Mouse (Mus musculus): Measurements from ENCODE around the gene Idh3b.
A peak's percentile ranks its signal among the peaks of the same experiment; 100 is the strongest.

Gene Idh3b

DNA sequence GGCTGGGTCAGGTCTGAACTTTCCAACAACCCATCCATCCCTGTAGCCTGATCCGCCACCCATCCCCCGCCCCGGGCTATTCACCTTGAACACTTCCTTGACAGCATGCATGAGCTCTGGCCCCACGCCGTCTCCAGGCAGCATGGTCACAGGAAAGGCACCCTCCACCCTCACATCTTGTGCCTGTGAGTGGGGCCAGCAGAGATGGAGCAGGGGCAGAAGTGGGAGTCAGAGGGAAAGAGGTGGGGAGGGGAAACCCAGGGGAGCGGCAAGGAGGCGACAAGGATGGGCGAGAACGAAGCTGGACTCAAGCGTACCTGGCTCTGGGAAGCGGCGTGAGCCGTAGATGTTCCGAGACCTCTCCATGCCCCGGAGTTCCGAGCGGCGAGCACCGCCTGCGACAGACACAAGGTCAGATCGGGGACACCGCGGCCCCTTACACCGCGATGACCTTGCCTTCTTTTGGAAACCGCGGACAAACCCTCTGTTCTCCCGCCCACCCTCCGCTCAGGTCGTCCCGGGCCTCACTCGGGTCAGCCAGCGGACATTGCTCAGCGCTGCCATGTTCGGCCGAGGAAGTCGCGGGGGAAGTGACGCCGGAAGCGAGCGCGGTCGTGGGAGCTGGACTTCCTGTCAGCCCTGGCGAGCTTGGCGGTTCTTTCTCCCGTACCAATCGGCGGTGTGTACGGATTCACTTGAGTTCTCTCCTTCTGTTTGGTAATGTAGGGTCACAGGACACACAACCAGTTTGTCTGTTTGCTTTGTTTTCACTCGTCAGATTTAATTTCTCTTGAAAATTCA lies at the start of gene Idh3b:
Gene Idh3b (minus strand): TSS at position 694 of the 801 bp plus-strand sequence.
- peak; percentile 79 for DNase-seq (ENCODE audit: low read depth, low spot score)

DNA sequence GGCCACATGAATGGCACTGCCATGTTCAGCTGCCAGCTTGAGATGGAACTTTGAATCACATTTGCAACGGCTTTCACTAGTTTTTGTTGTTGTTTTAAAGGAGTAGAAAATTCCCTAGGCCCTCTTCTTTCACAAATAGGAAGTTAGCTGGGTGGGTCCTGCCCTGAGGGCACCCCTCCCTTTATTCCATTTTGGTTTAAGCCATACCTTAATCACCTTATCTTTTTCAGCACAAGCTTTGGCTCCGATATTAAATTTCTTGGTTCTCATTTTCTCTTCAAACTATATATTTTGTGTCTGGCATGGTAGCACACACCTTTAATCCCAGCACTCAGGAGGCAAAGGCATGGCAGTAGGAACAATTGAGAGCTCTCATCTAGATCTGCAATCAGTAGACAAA lies 45.2 kb upstream of the Idh3b start:
- no peak for DNase-seq (ENCODE audit: low read depth, low spot score)

DNA sequence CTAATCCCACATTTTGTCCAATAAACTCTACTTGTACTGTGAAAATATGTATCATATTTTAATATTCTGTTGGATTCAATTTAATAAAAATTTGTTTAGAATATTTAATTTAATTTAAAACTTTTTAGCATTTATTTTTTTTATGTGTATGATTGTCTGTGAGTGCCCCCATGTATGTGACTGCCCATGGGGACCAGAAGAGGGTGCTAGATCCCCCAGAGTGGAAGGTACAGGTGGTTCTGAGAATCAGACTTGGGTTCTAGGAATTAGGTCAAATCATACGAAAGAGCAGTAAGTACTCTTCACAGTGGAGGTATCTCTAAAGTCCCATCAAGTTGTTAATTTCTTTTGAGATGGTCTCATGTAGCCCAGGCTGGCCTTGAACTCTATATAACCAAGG lies 42.7 kb upstream of the Idh3b start:
- DNase-seq (ENCODE audit: low read depth, low spot score), result no peak

DNA sequence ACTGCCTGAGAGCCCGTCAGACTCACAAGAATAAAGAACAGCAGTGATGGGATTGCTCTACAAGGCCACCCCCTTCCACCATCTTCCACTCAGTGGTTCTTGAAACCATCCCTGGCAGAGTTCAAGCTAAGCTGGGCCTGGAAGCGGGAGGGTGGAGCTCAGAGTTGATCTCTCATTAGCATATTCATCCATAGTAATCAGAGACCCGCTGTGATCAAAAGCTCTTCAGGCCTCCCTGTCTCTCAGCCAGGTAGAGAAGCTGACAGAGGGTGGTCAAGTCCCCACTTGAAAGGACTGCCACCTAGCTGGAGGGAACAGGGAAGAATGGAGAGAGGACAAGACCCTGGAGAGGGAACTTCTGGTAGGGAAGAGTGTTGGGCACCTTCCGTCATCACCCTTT lies 18.7 kb upstream of the Idh3b start:
- no peak for DNase-seq (ENCODE audit: low read depth, low spot score)

DNA sequence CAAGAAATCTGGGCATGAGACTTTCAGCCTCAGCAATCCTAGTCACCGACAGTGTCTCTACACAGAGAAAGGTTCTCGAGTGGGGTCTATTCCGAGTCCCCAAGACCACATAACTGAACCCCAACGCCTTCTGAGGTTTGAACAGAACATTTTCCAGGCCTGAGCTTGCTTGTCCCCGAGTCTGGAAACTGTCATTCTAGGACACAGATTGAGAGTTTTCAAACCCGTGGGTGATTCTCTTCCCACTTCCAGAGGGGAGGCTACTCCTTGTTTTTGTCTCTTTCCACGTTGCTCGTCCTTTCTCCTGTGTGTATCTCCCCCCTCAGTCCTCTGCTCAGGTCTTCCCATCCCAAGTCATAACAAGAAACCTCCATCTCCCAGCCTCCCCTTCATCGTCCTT lies 13.2 kb upstream of the Idh3b start:
- DNase-seq (ENCODE audit: low read depth, low spot score), result no peak

DNA sequence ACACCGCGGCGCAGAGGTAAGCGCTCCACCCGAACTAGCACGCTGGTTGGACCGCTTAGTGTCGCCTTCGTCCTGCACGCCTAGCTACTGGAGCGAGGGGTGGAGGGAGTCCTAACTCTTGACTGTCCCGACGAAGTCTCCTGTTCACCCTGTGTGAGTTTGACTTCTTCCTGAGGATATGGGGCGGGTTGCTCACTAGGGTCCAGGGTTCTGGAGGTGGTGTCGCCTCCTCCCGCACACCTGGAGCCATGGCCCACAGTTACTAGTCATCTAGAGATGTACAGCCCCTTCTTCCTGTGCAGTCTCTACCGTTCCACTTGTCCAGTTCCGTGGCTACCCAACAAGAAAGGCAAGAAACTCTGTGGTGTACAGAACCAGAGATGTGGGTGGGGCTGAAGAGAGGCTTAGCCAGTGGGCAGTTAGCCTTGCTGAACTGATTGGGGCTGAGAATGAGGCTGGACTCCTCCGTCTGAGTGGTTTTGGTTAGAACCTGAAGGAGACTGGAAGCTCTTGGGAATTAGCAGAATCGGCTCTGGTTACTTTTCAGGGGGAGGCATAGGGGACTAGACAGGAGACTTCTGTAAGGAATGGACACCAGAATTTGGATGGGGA lies 11.9 kb upstream of the Idh3b start:
- DNase-seq (ENCODE audit: low read depth, low spot score), result no peak

DNA sequence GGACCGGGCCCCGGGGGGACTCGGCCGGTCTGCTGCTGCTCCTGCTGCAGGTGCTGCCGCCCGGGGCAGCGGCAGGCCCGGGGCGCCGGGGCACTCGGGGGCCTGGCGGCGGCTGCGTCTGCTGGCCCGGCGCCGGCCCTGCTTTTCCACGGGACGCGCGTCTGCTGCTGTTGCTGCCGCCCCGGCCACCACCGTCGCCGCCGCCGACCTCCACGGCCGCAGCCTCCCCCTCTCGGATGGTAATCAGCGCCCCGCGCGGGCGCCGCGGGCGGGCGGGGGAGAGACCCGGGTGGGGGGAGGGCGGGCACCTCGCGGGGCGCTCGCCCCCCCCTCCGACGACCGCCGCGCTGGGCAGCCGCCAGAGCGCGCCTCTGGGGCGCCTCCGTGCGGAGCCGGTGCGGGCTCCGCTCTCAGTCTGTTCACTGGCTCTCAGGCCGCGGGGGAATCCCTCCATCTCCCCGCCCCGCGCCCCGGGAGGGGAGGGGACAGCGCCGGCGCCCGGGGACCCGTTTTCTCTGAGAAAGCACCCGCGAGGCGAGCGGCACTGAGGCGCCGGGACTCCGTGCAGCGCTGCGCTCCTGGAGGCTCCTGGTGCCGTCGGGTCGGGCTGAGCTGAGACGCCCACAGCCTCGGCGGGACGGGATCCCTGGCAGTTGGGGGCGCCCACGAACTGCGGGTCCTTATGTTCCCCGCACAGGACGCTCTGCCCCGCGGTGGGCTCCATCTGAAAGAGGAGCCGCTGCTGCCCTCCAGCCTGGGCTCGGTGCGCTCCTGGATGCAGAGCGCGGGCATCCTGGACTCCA lies 11.2 kb upstream of the Idh3b start:
- DNase-seq (ENCODE audit: low read depth, low spot score), result peak; percentile 66

GRCm38 (mm10) chr2:130294936-130295277 lies 10.6 kb upstream of the Idh3b start, which contains the start of gene Ebf4:
Gene Ebf4, plus strand, starts transcription at chr2:130295169.
- no peak for DNase-seq (ENCODE audit: low read depth, low spot score)

GRCm38 (mm10) chr2:130294218-130294935 lies 10.0 kb upstream of the Idh3b start:
- no peak for DNase-seq (ENCODE audit: low read depth, low spot score)

GRCm38 (mm10) chr2:130293486-130293885 lies 9.1 kb upstream of the Idh3b start:
- no peak for DNase-seq (ENCODE audit: low read depth, low spot score)

- DNase-seq (ENCODE audit: low read depth, low spot score), result no peak
These were observed 8.7 kb upstream of the Idh3b start for GRCm38 (mm10) chr2:130293009-130293408.

GRCm38 (mm10) chr2:130291434-130291833 lies 7.1 kb upstream of the Idh3b start:
- DNase-seq (ENCODE audit: low read depth, low spot score), result peak; percentile 77

DNA sequence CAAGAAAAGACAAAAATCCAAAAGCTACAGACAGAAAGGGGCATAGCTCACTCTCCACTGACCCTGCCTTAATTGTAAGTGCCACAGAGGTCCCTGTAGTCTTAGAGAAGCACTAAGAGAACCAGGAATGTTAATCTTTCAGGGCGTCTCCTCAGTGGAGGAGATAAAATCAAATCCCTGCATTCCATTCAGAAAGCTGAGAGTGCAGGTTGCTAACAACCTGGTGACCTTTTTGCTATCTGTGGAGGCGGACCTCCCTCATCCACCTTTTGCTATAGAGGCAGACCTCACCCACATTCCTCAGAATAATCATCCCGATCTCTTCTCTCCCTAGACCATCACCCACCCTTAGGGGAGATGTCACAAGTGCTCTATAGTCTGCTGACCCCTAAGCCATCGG lies 4.7 kb upstream of the Idh3b start:
- DNase-seq (ENCODE audit: low read depth, low spot score), result no peak

DNA sequence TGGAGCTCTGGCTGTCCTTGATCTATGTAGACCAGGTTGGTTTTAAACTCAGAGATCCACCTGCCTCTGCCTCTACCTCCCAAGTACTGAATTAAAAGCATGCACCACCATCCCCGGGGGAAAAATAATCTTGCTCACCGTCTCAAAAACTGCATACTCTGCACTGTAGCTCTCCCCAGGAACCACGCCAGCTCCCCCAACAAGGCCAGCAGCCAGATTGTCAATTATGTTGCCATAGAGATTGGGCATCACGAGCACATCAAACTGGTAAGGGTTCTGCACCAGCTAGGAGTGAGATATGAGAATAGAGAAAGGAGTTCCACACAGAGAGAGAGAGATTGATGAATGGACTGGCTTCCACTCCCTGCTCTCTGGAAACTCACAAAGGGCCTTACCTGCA lies 3.5 kb downstream of the Idh3b start:
- no peak for DNase-seq (ENCODE audit: low read depth, low spot score)

- no peak for DNase-seq (ENCODE audit: low read depth, low spot score)
These were observed 4.1 kb downstream of the Idh3b start for GRCm38 (mm10) chr2:130280224-130280623.

GRCm38 (mm10) chr2:130279600-130280091 lies 4.7 kb downstream of the Idh3b start:
- DNase-seq (ENCODE audit: low read depth, low spot score), result no peak

DNA sequence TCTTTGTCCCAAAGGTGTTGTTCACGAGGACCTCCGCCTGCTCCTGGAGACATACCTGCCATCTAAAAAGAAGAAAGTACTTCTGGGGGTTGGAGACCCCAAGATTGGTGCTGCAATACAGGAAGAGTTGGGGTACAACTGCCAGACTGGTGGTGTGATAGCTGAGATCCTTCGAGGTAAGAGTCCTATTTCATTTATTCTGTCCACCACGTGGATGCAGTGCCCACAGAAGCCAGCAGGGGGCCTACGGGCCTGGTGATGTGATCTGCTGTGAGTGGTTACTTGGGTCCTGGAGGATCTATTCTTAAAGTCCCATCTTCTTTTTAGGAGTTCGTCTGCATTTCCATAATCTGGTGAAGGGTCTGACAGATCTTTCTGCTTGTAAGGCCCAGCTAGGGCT lies 8.7 kb downstream of the Idh3b start:
- no peak for DNase-seq (ENCODE audit: low read depth, low spot score)

- no peak for DNase-seq (ENCODE audit: low read depth, low spot score)
These were observed 9.5 kb downstream of the Idh3b start for GRCm38 (mm10) chr2:130274862-130275261.

DNA sequence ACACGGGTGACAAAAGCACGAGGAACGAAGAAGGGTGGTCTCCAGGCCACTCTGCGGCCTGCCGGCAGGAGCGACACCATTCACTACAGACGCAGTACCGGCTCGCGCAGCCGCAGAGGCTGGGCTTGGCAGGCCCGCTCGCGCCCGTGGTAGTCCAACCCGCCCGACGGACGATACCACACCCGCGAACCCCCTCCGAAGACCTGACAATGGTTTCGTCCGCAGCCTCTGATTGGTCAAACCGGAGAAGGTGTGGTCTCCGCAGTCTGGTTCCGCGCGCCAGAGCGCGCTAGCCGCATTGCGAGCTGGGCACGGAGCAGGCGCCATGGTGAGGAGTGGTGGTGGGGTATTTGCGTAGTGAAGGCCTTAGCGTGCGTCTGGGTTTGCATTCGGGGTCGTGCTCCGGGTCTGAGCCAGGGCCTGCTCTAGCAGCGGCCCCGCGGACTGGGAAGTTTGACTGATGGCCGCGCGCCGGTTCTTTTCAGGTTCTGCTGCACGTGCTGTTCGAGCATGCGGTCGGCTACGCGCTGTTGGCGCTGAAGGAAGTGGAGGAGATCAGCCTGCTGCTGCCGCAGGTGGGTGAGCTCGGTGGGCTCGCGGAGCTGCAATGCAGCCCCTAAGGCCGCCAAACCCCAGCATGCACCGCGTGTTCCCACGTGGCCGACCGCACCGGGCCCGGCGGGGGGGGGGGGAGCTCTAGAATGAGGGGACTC lies 10.0 kb downstream of the Idh3b start, which contains the start of gene Nop56:
Gene Nop56 (plus strand): TSS at position 282 of the 713 bp plus-strand sequence.
- DNase-seq (ENCODE audit: low read depth, low spot score), result peak; percentile 99

GRCm38 (mm10) chr2:130273732-130274131 lies 10.6 kb downstream of the Idh3b start:
- DNase-seq (ENCODE audit: low read depth, low spot score), result no peak

- no peak for DNase-seq (ENCODE audit: low read depth, low spot score)
These were observed 16.3 kb downstream of the Idh3b start for GRCm38 (mm10) chr2:130268074-130268473.

Measured in retina, postnatal 7 days (tissue).